Mouse (Mus musculus) liver, adult 2 months (tissue): ENCODE measurements around the gene Cep164. TPM values are rescaled to one million over a fixed set of nuclear protein-coding genes. Genes with fewer than 3 reads are reported as not detected.
A peak's percentile ranks its signal among the peaks of the same experiment; 100 is the strongest.

Experiments used
- DNase-seq: peaks from one replicate; pipeline ENCODE4 v3.0.0-alpha.2; 2011; ENCODE audit warnings: low read depth, low spot score; ENCODE audit errors: extremely low read depth
- H3K27ac ChIP-seq: fragments of 200-500 bp; replicated peaks from 2 replicates; pipeline ENCODE4 v1.5.1; 2012; ENCODE audit warnings: low read depth, mild to moderate bottlenecking, control low read depth, inconsistent platforms, low read length; ENCODE audit not compliant: insufficient read depth
- H3K27me3 ChIP-seq: fragments of 200-500 bp; 2 replicates; pipeline ENCODE4 v1.6.1; 2012; ENCODE audit warnings: mild to moderate bottlenecking, moderate library complexity, low read length, inconsistent platforms; ENCODE audit not compliant: control insufficient read depth, insufficient read depth
- H3K36me3 ChIP-seq: fragments of 200-500 bp; 2 replicates; pipeline ENCODE4 v1.6.1; 2012; ENCODE audit warnings: low read length, inconsistent platforms; ENCODE audit not compliant: control insufficient read depth, insufficient read depth
- H3K4me1 ChIP-seq: fragments of 200-500 bp; 2 replicates; pipeline ENCODE4 v1.6.1; 2011; ENCODE audit warnings: low read length; ENCODE audit not compliant: control insufficient read depth, insufficient read depth
- H3K4me3 ChIP-seq: fragments of 200-500 bp; 2 replicates; pipeline ENCODE4 v1.5.1; 2011; ENCODE audit warnings: low read depth, mild to moderate bottlenecking, control low read depth, low read length, moderate library complexity; ENCODE audit not compliant: insufficient read depth
- H3K79me2 ChIP-seq: fragments of 200-500 bp; 2 replicates; pipeline ENCODE4 v1.6.1; 2012; ENCODE audit warnings: inconsistent platforms, mild to moderate bottlenecking, low read length, moderate library complexity; ENCODE audit not compliant: control insufficient read depth, insufficient read depth
- H3K9ac ChIP-seq: fragments of 200-500 bp; 2 replicates; pipeline ENCODE4 v1.6.1; 2012; ENCODE audit warnings: low read depth, mild to moderate bottlenecking, control low read depth, inconsistent platforms, low read length
- CTCF ChIP-seq: fragments of 200-500 bp; IDR thresholded peaks from 2 replicates; pipeline ENCODE4 v1.5.1; 2011; ENCODE audit warnings: low read depth, low read length, control low read depth
- POLR2A ChIP-seq: fragments of 200-500 bp; IDR thresholded peaks from 2 replicates; pipeline ENCODE4 v1.6.1; 2011; ENCODE audit warnings: low read length, control low read depth; ENCODE audit not compliant: insufficient read depth; ENCODE audit errors: extremely low read depth
- WGBS: fragments of 180-500 bp; shearing (Covaris S2); methylation state at CpG from one replicate; pipeline ENCODE4 v1.1.7; 2018; 5-methylcytosine and 5-hydroxymethylcytosine counted together
- polyA plus RNA-seq: library from polyadenylated mRNA; depleted of rRNA; stranded (reverse); fragments of >200 nt; gene quantifications from 2 replicates; pipeline ENCODE4 v1.2.3, GENCODE M21; 2012
- total RNA-seq: library from RNA; depleted of rRNA; stranded (reverse); fragments of >200 nt; gene quantifications from 2 replicates; pipeline ENCODE4 v1.2.3, GENCODE M21; 2014

Gene Cep164
- total and polyA plus RNA-seq, 2 experiments = 4.1 to 8.3 TPM

GRCm38 (mm10) chr9:45854136-45854535 is 25.6 kb upstream of the Cep164 start:
- WGBS = 85% methylated on average over 1 of the region's 1 CpGs

GRCm38 (mm10) chr9:45853695-45854094 is 25.2 kb upstream of the Cep164 start:
- 94% methylated on average over 2 of the region's 2 CpGs for WGBS
- Histone ChIP-seq H3K4me3 (no peak overlapping the region), H3K27me3 (no peaks in the 10 kb centered on the region), H3K79me2 (no peaks in the 10 kb centered on the region; the same call in 1 of the 2 replicates), H3K9ac (no peak overlapping the region), H3K4me1 (peaks cover 20% of the 10 kb centered on the region), H3K36me3 (peaks cover 19% of the 10 kb centered on the region), H3K27ac (no peak overlapping the region)
- TF ChIP-seq POLR2A (no peak), CTCF (no peak)
- no peak for DNase-seq

More at GRCm38 (mm10) chr9:45854136-45854535, 25.6 kb upstream of the Cep164 start:
- no peak for DNase-seq
- Histone ChIP-seq H3K36me3 (peaks cover 23% of the 10 kb centered on the region), H3K79me2 (no peaks in the 10 kb centered on the region; the same call in 1 of the 2 replicates), H3K27ac (no peak overlapping the region), H3K4me3 (no peak overlapping the region), H3K27me3 (no peaks in the 10 kb centered on the region), H3K9ac (no peak overlapping the region), H3K4me1 (peaks cover 16% of the 10 kb centered on the region)
- TF ChIP-seq CTCF (no peak), POLR2A (no peak)

- no peak for TF ChIP-seq CTCF
- TF ChIP-seq POLR2A = no peak
- H3K27ac ChIP-seq = no peak overlapping the region; the same call in 1 of the 2 replicates
Measured at GRCm38 (mm10) chr9:45851776-45852175, 23.3 kb upstream of the Cep164 start.

GRCm38 (mm10) chr9:45851330-45851729 is 22.8 kb upstream of the Cep164 start:
- Histone ChIP-seq H3K27me3 (no peaks in the 10 kb centered on the region), H3K4me3 (no peak overlapping the region), H3K27ac (peak overlapping the region; percentile 85), H3K4me1 (peaks cover 24% of the 10 kb centered on the region), H3K79me2 (peaks cover 2% of the 10 kb centered on the region; the same call in 1 of the 2 replicates), H3K36me3 (no peaks in the 10 kb centered on the region), H3K9ac (peak overlapping the region; percentile 29; the same call in 1 of the 2 replicates)
- WGBS = 12% methylated on average over 5 of the region's 5 CpGs
- TF ChIP-seq POLR2A = no peak
- peak; percentile 48 for DNase-seq

More at GRCm38 (mm10) chr9:45851776-45852175, 23.3 kb upstream of the Cep164 start:
- DNase-seq = no peak
- Histone ChIP-seq H3K36me3 (peaks cover under 1% of the 10 kb centered on the region; the same call in 1 of the 2 replicates), H3K27me3 (no peaks in the 10 kb centered on the region), H3K9ac (no peak overlapping the region), H3K4me1 (peaks cover 24% of the 10 kb centered on the region), H3K4me3 (no peak overlapping the region), H3K79me2 (peaks cover 2% of the 10 kb centered on the region; the same call in 1 of the 2 replicates)
- 81% methylated on average over 2 of the region's 2 CpGs for WGBS

- H3K9ac ChIP-seq = peak overlapping the region; percentile 55
- 22% methylated on average over 8 of the region's 8 CpGs for WGBS
- H3K4me1 ChIP-seq = peaks cover 24% of the 10 kb centered on the region
- H3K79me2 ChIP-seq = peaks cover 2% of the 10 kb centered on the region; the same call in 1 of the 2 replicates
- no peak overlapping the region for H3K4me3 ChIP-seq
- peak overlapping the region; percentile 85 for H3K27ac ChIP-seq
- peak; percentile 94 for DNase-seq
- H3K27me3 ChIP-seq = no peaks in the 10 kb centered on the region
- H3K36me3 ChIP-seq = no peaks in the 10 kb centered on the region
- TF ChIP-seq CTCF = no peak
- TF ChIP-seq POLR2A = no peak
Measured at GRCm38 (mm10) chr9:45850528-45851155, 22.2 kb upstream of the Cep164 start.
